Mouse (Mus musculus) granulocyte monocyte progenitor cell, adult 5-6 weeks (primary cell): Measurements from ENCODE around the gene Kcnh2. TPM values are rescaled to one million over a fixed set of nuclear protein-coding genes. Genes with fewer than 3 reads are reported as not detected.

ENCODE experiments used
- ATAC-seq: replicated peaks from 2 replicates; pipeline ENCODE4 v1.8.0; 2016; ENCODE audit warnings: mild to moderate bottlenecking, moderate TSS enrichment, inconsistent platforms; ENCODE audit not compliant: poor library complexity, severe bottlenecking
- total RNA-seq, 2 experiments: library from RNA; stranded (forward) in 1 of 2; stranded (reverse) in 1 of 2; fragments of 200-712, 200-1000 nt in 1 of 2; fragments of >200 nt in 1 of 2; fragmentation: Nextera tagmentation in 1 of 2; gene quantifications; 2 replicates each; pipeline ENCODE4 v1.2.3; 2014 to 2017

Kcnh2 gene
- total RNA-seq, 2 experiments from 2014 or later: not detected

DNA sequence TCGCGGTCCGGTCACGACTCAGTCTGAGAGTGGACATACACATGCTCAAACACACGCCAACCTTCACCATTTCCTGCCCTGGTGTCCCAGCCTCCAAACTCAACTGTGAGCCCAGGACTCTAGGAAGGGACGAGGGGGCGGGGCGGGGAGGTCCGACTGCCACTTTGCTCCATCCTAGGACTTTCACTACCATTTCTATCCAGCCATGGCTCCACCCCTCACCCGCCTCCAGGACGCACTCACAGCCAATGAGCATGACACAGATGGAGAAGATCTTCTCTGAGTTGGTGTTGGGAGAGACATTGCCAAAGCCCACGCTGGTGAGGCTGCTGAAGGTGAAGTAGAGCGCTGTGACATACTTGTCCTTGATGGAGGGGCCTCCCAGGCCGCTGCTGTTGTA, 26.2 kb downstream of the Kcnh2 start:
- ATAC-seq: no peak

DNA sequence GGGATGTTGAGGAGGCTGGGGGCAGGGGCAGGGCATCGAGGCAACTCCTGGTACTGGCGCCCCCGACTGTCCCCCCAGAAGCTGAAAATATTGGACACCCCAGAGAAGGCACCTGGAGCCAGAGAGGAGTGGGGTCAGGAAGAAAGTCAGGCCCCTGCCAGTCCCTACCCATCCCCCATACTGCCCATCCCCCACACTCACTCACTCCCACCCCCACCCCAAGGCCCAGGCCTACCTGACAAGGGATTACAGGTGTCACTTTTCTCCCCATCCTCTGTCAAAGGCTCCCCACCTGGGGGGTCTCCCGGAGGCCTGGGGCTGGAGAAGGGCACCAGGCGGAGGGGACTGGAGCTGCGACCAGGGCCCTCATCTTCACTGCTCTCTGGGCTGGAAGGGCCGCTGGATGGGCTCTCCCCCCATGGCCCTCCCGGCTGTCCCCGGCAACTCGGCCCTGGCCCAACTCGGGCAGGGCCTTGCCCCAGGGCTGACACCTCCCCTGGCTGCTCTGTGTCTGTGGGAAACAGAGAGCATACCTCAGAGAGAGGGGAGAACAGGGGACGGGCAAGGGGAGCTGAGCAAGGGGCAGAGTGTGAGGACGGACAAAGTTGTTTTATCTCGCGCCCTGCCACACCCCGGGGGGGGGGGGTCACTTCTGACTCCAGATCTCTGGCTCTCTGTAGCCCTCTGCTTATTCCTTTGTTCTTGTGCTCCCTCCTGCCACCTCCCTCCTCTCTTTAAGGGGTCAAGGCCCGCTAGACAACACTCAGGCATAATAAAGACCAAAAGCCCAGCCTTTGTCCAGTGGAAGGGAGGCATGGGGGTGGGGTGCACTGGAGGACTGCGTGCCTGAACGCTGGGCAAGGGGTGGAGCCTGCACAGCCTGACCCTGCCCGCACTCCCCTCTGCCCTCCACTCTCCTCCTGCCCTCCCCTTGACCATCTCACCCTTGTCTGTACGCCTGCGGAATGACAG, 29.4 kb downstream of the Kcnh2 start:
- no peak for ATAC-seq

DNA sequence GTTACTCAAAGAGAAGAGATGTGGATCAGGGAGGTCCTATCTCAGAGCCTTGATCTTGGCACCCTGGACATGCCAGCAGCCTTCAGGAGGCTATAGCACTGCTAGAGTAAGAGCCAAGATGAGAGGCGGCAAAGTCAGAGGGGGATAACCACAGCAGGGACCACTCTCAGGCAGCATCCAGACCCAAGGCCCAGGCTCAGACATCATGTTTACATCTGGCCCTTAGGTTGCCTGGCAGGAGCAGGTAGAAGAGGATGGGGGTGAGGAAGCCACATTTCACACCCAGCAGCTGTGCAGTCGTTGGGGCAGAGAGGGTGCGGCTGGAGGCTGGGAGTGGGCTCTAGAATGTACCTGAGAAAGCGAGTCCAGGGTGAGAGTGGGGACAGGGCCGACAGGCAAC, 30.5 kb downstream of the Kcnh2 start:
- ATAC-seq: no peak

DNA sequence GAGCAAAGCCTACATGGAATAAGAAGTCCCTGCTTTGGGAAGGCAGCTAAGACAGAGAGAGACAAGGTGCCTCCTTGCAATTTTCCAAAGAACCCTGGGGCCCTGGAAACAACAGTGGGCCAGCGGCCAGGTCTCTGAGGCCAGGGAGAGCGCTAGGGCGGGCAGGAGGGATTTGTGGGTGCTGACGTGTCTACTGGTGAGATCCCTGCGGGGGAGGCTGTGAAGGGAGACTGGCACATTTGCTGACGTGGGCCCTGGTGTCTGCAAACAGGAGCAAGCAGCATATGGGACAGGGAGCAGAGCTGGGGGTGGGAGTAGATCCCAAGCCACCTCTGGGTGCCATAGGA, 31.0 kb downstream of the Kcnh2 start:
- peak; percentile 51 for ATAC-seq

DNA sequence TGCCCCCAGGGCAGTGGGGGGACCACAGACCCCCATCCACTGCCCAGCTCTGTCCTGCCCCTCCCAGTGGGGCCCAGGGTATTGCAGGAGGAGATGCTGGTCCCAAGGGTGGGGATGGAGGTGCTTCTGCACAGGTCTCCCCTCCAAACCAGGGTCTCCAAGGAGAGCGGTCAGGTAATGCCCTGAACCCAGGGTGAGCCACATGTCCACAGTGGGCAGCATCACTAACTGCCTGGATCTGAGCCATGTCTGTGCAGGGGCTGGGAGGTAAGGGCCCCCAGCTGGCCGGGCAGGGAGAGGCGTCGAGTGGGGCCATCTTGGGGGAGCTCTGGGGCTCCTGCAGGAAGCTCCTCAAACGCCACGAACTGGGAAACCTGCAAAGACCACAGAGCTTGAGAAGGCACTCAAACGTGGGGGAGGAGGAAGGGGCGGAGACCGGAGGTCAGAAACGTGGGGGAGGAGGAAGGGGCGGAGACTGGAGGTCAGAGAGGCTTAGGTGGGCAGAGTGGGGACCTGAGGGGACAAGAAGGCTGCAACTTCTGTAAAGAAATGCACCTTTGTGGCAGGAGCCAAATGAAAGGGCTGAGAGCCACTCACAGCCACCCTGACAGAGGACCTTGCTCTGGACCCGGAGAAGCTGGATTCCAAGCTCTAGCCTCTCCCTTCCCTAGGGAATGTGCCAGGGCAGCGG, 31.5 kb downstream of the Kcnh2 start:
- ATAC-seq: peak; percentile 81

DNA sequence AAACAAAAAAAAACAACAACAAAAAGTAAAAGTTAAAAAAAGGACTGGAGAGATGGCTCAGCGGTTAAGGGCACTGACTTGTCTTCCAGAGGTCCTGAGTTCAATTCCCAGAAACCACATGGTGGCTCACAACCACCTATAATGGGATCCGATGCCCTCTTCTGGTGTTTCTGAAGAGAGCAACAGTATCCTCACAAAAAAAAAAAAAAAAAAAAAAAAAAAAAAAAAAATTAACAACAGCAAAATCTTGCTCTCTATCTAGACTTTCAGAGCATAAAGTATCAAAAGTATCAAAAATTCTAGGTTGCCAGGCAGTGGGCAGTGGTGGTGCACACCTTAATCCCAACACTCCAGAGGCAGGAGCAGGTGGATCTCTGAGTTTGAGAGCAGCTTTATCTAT, 42.2 kb downstream of the Kcnh2 start:
- ATAC-seq: no peak

DNA sequence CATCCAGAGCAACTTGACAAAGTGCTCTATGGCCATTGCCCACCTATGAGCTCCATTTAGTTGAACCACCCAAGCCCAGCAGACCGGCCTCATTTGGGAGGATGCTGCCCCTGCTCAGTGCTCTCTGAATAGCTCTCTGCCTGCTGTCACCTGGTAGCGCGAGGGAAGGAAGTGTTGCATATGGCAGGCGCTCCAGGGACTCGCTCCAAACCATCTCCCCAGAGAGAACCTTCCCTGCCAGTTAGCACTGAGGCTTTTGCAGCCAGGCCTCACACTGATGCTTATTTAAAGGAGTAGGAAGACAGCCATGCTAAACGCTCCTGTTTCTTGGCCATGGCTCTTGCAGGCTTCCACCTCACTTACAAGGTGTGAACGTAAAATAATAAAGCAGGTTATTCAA, 42.8 kb downstream of the Kcnh2 start:
- ATAC-seq: no peak

DNA sequence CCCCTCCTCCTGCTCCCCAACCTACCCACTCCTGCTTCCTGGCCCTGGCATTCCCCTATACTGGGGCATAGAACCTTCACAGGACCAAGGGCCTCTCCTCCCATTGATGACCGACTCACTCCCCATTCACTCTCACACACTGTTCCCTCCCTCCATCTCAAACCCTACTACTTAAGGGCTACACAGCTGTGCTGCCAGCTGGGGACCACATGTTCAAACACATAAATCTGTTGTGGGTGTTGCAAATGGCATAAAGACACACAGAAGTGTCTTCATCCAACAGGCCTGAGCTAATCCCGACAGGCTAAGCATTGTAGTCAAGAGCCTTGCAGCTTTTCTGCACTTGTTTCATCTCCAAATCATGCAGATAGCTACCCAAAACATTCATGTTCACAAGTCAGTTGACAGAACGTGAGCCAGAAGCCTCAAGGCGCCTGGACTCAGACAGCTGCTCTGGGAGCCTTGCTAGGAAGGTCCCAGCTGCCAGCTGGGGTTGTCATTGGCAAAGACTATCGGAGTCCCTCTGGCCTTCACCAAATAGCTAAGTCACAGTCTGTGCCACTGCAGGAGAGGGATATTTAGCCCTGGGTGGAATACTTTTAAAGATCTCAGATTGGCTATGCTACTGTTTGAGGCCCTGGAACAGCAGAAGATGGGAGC, 44.2 kb downstream of the Kcnh2 start:
- ATAC-seq: no peak

DNA sequence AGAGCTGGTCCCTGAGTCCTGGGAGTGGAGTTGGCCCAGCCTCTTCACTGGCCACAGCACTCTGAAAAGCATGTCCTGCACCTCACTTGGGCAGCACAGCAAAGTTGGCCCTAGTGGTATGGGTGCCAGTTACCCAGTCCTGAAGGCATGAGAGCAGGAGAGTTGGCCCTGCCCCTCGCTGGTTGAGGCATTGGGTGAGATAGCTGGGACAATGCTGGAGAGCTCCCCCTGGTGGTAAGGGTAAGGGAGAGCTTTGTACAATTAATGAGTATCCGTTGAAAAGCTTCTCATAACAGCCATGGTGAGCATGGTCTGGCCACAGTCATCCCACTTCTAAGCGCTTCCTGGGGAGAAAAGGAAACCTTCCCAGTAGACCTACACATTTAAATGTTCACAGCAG, 48.2 kb downstream of the Kcnh2 start:
- ATAC-seq: peak; percentile 87

DNA sequence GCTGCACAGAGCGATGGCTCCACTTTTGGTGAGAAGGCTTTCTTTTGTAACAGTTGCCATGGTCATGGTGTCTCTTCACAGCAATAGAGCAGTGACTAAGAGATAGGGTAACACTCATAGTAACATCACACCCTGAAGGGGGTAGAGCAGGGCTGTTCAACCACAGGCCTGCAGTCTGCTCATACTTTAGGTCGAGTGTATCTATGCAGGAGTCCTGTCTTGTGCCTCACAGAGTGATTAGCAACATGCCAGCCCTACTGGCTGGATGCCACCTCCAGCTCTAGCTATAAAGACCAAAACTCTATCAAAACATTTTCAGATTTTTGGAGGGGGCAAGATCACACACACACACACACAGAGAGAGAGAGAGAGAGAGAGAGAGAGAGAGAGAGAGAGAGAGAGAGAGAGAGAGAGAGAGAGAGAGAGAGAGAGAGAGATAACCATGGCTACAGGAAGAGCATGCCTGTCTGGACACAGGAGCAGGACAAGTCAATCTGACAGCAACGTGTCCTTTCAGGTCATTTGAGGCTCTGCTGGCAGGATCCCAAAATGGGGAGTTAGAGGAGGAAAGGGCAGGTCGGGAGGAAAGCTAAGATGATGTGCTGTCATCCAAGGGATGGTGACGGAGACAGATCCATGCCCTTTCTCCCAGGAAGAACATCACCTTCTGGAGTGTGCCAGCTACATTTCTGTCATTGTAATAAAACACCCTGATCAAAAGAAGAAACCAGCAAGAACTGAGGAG, 51.4 kb downstream of the Kcnh2 start:
- ATAC-seq: no peak

DNA sequence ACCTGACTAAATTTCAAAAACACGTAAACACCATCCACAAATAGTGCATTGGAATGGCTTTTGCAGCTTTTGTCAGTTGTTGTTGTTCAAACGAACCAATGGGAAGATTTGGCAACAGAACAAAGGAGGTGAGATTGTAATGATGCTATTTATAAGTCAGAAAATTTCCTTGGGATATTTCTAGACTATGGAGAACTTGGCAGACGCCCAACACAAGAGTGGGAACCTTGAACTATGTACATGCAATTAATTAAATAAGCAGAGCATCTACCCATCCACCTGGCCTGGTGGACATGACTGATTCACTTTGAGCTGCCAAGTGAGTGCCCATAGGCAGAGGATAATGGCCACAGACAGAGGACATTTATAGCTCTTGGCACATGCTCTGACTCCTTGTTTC, 59.5 kb downstream of the Kcnh2 start:
- ATAC-seq: no peak

DNA sequence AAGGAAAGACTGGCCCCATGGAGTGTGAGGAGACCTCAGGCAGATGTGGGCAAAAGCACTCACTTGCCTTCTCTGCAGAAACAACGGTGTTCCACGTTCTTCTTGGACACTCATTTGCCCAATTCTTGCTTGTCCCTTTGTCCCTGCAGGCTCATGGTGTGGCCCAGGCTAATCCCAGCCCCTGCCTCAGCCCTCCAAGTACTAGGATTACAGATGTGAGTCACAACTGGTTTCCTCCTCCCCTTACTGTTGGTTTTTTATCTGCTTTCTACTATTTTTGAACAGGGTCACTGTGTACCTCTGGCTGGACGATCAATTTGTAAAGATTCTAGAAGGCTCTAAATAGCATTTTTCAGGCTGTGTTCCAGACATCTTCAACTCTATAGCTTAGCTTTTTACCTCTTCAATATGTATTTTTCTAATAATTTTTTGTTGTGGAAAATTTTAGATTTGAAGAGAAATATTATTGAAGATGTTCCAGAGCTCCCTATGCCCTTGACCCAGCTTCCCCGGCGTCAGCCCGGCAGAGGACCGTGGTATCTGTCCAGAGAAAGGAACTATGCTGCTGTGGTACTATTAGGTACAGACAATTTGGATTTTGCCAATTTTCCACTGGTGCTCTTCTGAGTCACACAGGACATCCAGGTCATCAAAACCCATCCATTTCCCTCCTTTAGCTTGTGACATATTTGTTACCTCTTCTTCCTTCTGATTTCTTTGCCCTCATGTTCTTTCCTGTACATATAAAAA, 65.0 kb downstream of the Kcnh2 start:
- no peak for ATAC-seq

DNA sequence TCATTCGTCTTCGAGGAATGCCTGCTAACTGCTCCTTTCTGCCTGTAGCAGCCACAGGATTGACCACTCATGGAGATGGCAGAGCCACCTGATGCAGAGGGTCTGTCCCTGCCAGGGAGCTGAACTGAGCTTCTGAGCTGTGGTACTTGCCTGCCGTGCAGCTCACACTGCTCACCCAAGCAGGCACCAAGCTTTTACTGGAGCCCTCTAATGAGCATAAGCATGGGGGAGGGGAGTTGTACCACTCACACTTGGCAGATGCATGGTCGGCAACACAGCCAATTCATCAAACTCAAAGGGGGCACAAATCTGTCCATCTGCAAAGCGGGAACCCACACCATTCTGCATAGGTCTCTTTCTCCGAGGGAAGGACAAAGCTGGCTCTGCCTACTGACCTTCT, 67.3 kb downstream of the Kcnh2 start:
- ATAC-seq: no peak

DNA sequence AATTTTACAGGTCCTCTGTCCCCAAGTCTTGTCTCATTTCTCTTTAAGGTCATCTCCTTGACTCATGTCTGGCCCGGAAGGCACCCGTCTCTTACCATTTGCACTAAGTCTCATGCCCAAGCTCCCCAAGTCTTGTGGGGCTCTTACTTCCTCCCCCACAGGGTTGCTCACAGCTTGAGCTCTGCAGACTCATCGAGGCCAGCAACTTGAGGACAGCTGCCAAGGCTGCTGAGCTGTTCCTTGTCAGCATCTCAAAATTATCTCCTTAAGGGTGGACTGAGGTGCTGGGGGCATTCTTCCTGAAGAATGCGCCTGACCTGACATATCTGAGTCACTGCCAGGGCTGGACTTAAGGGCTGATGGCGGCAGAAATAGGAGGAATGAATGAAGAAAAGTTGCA, 68.2 kb downstream of the Kcnh2 start:
- no peak for ATAC-seq

DNA sequence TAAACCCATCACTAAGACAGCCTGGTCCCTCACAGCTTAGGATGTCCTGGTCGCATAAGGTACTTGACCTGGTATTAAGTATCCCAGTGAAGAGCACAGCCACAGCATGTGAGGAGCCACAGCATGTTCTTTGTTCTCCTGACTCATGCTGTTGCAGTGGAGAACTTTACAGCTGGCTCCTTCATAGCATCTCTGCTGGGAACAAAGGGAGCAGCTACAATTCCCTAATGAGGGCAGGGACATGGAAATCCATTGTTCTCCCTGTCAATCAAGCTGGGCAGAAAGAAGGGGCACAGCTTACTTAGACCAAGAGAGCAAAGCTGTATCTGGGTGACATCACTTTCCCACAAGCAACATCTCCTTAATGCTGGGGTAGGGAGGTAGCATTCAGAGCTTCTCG, 70.9 kb downstream of the Kcnh2 start:
- no peak for ATAC-seq

DNA sequence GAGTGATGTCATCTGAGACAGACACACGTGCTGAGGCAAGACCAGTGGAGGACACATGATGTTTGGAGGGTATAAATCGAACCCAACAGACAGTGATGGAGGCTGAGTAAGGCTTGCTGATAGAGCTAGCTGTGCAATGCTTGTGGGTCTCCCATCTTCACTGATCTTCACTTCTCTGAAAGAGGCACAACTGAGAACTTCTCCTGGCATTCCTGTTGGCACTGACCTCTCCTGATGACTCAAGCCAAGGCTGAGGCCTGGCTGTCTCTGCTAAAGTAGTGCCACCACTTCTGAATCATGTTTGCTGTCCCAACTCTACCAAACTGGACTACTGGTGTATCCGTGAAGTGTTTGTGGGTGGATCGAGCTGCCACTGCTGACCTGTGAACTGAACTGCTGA, 71.9 kb downstream of the Kcnh2 start:
- no peak for ATAC-seq

DNA sequence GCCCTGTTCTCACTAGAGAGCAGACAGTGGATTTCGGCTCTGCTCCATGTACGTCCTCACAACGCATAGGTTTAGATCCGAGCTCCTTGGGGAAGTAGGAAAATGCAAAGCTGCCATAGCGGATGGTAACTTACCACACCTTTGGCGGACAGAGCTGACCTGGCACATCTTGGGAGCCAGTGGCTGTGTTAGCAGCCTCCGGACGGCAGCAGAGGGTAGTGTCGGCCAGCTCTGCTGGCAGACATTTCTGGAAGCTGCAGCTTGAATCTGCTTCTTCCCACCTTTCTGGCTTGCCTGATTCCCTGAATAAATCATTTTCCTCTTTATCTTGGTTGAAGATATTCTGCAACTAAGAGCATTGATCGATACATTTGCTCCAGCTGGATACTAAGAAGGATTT, 73.2 kb downstream of the Kcnh2 start:
- ATAC-seq: no peak

DNA sequence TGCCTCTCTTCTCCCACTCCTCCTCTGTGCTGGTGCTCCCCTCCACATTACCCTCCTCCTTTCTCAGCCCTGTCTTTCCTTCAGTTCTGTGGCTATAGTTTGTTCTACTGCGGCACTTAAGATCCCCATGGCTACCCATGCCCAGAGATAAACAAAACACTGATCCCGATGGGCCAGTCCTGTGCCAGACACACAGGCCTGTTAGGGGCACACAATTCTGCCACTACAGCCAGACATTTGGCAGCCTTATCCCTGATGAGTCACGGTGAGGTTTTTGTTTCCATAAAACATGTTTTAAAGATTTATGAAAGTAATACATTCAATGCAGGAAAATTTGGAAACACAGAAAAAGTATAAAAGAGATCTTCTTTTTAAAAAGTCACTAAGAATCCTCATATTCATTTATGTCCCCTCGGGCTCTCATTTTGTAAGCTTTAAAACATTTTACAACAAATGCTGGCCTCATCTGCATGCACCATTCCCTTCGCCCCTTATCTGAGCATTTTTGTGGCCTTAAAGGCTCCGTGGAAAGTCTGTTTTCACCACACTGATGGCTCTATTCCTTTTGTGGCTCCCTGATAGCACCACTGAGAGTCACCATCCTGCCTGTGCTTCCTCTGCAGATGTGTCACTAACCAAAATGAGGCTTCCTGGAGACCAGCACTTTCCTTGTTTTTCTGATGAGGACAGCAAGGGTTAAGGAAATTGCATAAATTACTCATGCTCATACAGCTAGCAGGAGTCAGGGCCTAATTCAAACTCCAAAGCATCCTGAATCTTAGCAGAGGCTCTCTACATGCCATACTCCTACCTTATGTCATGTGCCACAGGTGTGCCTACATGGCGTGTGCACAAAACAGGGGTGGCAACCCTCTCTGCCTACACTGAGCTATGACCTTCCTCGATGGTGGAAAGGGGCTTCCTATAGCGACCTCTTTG, 77.5 kb downstream of the Kcnh2 start:
- ATAC-seq: no peak

DNA sequence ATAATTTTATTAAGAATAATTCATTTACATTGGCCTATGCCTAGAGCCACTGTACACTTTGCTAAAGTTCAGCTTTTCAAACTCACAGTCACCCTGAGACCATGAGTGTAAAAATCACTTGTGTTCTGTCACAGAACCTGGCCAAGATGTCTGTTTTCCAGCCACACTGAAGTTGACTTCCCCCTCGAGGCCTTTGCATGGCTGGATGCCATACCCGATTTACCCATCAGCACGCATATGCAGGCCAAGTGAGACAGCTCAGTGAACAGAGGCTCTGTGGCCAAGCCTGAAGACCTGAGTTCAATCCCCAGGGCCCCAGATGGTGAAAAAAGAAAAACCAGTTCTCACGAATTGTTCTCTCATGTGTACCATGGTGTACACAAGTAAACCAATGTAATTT, 80.5 kb downstream of the Kcnh2 start:
- ATAC-seq: no peak
